Mouse (Mus musculus) MN1 (cell line): ENCODE measurements around the gene Abcf2.
"Not testable (repeated sequence)": the region's sequence is repeated elsewhere in the genome, so short reads cannot be mapped to it uniquely, and the experiment has no call there.

Experiments used
- DNase-seq: peaks from one replicate; pipeline ENCODE4 v3.0.0-alpha.2; 2016; ENCODE audit warnings: low spot score

Gene Abcf2

DNA sequence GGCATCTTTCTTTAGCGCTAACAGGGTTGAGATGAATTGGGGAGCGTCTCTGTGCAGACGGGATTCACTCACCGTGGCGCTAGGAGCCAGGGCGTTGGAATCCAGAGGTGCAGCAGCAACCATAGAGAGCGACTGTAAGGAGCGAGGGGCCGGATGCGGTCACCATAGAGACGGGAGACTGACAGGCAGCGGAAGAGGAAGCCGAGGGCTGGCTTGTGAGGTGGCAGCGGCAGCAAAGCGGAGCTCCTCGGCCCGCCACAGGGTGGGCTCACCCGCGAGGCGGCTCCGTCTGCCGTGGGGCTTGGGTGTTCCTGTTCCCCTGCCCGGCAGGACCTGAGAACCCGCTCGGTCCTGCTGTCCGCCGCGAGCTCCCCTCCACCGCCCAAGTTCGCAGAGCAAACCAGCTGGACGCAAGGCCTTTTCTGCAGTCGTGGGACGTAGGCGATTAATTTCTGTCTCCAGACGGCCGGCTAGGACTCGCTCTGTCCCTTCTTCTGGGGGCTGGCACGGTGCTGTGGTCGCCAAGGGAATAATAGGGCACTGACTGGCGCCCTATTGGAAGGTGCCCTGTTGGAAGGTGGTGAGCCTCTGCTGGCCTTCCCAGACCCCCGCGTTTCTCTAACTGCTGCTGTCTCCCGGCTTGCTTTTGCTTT, 9.4 kb upstream of the Abcf2 start, which contains the start of gene Chpf2:
TSS of gene Chpf2 (plus strand) at position 195 of the 653 bp plus-strand sequence.
- DNase-seq, result peak; percentile 86

DNA sequence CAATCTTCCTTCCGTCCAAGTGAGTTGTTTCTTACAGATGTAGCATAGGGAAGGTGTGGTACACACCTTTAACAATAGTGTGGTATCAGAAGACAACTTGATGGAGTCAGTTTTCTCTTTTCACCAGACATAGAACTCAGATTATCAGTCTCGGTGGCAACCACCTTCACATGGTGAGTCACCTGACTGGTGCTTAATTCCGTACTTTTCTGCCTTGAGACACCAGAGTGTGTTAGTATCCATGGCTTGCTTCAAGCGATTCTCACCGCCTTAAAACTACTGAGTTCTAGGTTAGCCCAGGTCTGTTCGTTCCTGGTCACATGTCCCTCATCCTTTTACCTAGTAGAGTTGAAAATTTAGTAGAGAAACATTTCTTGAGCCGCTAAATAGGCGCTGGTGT, 8.8 kb upstream of the Abcf2 start:
- no peak for DNase-seq

DNA sequence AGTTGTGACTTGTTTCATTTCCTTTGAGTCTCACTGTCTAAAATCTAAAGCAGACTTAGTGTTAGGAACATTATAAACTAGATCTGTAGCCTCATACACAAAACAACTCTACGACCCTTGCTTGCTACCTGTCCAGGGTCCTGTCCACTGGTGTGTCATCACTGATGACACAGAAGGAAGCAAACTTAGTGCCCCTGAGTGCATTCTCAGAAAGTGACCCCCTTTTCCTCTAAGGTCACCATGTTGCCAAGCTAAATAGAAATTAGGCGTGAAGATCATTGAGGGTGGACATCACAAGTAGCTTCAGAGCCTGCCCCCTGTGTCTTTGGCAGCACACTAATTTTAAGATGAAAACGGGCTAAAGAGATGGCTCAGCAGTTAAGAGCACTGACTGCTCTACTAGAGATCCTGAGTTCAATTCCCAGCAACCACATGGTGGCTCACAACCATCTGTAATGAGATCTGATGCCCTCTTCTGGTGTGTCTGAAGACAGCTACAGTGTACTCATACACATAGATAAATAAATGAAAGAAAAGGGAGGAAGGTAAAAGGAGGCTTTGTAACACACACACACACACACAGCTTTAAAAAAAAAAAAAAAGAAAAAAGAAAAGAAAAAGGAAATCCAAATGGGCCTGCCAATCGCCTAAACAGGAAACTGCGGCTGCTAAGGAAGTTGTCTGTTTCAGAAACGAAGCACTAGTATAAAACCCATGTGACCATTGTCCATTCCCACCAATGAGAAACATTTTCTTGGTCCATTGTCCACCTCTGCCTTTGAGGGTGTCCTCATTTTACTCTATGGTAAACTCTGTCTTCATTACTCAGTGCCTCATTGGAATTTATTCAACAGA, 1.1 kb upstream of the Abcf2 start:
- no peak for DNase-seq

DNA sequence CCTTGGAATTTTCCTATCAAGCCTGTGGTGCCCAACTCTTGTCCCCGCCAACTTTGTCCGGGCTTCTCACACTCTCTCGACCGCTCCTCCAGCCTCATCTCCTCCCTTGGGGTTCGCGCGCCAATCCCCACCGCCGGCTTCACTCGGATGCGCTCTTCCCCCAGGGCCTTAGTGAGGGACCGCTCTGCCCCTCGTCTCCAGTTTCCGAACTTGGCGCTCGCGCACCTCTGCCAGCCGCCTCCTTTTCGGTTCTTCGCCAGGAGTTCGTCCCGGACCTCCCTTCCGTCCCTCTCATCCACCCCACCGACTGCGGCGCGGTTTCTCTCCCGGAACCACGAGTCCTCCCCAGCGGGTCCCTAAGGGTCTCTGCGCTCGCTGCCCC, 475 bp downstream of the Abcf2 start:
- DNase-seq, result peak; percentile 46

DNA sequence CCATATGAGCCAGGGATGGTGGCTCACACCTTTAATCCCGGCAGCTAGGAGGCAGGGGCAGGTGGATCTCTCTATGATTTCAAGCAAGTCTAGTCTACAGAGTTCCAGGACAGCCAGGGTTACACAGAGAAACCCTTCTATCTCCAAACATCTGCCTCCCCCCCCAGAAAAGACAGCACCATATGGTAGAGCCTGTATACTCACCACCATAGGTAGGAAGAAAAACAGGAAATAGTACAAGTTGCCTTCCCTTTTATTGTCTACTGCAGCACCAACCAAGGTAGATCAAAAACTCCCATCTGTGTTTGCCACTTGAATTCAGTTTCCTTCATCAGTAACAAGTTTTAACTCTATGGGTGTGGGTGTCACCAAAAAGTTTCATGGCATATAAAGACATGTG, 1.3 kb downstream of the Abcf2 start:
- no peak for DNase-seq

DNA sequence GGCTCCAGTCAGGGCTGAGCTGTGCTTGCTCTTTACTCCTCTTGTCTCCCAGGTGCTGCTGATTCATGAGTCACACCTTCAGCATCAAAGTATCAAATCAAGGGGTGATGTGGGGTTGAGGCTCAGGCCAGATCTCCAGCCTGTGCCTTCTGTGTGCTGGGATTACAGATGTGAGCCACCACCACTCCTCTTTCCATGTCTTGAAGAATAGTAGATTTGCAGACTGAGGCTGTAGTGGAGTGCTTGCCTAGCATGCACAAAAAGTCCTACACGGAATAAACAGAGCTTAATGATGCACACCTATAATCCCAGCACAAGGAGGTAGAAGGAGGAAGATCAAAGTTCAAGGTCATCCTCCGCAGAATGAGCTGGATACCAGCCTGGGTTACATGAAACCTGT, 20.6 kb downstream of the Abcf2 start, which contains the start of gene 4931409K22Rik:
TSS of gene 4931409K22Rik (minus strand) at position 101 of the 400 bp plus-strand sequence.
- DNase-seq, result no peak

DNA sequence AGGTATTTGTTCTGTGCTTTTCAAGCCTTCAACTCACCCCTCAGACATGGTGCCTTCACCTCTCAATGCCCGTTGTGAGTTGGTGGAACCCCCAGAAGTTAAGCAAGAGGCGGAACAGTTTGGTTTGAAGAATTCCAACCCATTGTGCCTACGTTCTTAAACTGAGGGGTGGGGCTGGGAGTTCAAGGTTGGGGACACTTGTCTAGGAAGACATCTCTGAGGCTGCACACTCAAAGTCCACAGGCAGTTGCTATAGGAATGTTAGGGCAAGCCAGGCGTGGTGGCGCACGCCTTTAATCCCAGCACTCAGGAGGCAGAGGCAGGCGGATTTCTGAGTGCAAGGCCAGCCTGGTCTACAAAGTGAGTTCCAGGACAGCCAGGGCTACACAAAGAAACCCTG, 21.9 kb downstream of the Abcf2 start:
- DNase-seq, result not testable (repeated sequence)

DNA sequence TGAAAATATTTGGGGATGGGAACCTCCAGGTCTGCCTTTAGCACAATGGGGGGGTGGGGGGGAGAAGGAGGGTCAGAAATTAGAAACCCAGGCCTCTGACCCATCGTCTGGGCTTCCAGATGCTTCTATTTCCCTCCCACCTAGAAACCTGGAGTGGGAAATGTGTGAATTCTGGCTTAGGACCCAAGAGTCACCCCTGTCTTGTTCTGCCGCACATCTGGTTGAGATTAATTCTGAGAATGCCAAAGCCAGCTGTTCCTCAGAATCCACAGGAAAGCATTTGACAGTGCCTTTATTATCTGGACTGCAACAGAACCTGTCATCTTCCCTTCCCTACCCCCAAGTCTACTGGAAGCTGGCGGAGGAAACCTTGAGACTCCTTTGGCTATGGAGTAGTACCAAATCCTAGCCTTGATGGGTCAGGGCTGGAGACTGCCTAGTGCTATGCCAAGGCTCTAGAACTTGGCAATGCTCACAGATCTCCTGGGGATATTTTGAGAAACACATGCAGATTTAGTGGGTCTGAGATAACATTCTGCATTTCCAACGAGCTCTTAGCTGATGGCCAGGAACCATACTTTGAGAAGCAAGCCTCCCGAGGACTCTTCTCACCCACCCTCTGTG, 23.5 kb downstream of the Abcf2 start:
- DNase-seq, result no peak

DNA sequence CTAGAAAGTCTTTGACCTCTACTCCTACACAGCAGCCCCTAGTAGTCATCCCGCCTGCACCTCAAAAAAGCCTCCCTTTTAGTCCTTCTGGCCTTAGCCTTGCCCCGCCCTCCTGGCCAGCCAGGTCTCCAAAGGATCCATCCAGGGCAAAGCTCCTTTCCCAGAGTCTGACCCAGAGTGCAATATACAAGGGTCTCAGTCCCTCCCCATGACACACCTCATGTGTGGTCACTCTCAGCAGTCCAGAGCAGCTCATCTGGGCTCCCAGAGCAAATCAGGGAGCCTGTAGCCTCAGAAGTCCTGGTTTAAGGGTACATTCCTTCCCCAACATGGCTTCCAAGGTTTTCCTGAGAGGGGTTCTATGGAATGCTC, 26.0 kb downstream of the Abcf2 start:
- DNase-seq, result no peak

DNA sequence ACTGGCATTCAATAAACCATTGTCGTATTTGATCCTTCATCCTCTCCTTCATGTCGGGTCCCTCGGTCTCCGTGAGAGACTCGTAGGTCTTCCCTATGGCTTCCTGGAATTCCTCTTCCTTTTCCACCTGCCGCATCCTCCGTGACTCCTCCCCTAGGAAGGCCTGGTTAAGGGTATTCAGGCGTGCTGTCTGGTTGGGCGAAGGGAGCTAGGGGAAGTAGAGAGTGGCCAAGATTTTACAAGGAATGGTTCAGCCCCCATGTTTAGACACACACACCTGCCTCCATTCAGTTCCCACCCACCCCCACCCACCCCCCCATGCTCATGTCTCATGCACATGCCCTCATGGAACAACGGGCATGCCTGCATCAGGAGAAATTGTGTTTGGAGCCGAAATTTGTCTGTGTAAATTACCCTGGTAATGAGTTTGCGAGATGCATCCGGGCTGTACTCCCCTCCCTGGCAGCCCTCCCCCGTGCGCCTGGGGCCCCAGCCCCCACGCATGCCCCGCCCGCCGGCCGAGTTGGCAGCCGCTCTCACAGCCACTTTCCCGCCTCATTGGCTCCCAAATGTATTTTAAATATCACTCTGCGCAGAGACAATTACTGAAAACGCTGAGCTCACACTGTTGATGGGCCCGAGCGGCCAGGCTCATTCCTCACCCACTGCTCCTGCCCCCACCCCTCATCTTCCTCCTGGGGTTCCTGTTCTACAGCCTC, 26.5 kb downstream of the Abcf2 start:
- peak; percentile 60 for DNase-seq

DNA sequence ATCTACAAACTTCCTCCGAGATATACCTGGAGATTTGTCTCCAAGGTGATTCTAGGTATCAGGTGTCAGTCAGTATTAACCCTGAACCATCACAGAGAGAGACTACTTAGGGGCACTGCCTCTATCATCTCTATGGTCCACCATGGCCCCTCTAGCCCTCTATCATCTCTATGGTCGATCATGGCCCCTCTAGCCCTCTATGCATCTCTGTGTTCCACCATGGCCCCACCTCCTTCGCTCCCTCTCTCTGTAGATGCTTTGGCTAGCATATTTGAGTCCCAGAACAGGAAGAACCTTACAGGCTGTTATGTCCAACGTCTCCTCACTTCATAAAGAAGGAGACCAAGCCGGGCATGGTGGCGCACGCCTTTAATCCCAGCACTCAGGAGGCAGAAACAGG, 34.6 kb downstream of the Abcf2 start:
- DNase-seq, result no peak

DNA sequence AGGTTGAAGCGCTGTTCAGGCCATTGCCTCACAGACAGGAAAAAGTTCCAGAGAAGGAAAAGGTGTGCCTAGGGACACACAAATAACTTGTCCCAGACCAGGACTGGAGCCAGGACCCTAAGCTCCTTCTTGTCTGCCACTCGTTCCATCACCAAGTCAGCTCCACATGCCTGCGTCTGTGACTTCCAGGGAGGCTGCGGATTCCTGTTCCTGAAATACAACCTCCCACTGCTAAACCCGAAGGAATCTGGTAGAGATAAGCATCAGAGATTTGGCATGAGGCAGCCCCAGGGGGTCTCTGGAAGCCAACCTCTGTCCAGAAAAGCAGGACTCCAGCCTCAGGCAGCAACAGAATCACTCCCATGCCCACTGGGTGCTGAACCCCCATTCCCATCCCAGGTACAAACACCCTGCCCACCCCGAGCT, 36.1 kb downstream of the Abcf2 start:
- DNase-seq, result no peak

DNA sequence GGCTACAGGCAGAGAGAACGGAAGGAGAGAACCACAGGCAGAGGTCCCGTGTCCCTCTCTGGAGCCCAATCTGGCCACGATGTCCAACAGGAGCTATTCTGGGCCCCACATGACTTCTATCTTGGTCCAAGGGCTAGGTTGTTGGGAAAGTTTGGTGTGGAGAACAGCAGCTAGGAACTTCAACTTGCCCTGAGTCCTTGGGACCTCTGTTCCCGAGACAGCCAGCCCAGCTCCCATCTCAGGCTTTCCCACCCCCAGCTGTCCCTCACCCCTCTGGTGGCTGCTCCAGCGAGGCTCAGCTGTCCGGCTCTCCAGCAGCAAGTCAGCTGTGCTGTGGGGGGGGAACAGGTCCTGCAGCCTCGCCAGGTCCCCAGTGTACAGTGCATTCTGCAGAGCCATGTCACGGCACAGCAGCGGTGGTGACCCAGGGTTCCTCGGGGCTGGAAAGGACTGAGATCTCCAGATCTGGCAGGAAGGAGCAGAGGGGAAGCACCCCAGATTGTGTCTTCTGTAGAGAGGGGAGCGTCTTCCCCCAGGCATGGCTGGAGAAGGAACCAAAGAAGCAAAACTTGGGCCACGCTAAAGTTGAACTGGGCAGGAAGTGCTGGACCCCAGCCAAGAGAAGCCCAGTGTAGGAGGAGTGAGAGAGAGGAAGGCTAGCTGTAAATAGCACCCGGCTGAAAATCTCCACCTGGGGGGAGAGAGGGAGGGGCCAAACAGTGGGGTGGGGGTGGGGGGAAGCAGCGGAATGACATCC, 36.7 kb downstream of the Abcf2 start, which contains the start of gene Asb10:
TSS of gene Asb10 (minus strand) at position 592 of the 757 bp plus-strand sequence.
- DNase-seq, result no peak

DNA sequence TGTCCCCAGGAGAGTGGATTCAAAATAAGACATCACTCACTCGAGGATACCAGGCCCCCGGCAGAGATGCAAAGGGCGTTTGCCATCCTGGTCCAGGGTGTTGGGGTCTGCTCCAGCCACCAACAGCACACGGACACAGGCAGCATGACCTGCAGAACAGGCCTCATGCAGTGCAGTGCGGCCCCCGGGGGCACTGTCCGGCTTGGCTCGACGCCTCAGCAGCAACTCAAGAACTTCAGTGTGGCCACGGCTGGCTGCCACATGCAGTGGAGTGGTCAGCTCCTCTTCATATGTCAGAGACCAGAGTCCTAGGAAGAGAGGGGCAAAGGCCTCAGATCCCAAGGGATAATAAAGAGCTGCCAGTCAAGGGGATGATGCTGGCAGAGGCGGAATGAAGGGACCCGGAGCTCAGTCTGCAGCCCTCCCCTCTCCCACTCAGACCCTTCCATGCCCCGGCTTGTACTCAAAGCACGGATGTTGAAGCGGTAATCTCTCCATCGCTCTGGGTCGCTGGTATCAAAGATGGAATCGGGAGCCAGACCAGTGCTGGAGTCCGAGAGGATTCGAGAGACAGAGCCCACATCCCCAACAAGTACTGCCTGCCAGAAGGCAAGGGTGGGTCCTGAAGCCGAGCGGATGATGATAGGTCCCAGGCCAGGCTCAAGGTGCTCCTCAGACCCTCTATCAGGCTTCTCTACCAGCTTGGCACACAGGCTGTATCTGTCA, 37.5 kb downstream of the Abcf2 start:
- no peak for DNase-seq

DNA sequence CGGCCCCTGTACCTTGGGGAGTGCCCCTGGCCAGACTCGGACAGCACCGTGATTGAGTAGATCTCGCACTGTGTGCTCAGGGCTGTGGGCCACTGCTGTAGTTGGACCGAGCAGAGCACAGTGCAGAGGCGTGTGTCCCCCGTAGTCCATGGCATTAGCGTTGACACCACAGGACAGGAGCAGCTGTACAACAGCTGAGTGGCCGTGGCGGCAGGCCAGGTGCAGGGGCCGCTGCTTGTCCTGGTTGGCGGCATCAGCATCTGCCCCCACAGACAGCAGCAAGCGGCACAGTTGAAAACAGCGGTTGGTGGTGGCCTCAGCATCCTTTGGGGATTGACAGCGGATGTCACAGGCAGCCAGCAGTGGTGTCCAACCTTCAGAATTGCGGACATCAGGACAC, 39.6 kb downstream of the Abcf2 start:
- DNase-seq, result no peak

DNA sequence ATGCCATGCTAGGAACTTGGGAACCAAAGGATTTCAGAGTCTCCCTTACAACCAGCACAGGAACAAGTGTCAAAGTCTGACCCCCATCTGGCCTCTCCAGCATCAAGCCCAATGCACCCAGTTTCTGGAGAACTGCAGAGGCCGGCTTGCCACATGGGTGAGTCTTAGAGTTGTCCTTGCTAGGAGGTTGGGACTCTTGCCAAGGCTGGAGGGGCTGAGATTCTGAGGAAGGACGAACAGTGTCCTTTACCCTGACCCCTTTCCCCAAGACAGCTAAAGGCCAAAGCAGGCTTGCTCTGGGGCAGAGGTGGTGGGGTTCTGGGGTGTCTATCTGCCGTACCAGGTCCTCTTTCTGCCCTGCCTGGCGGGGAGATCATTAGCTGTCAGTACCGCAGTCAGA, 40.8 kb downstream of the Abcf2 start:
- no peak for DNase-seq

DNA sequence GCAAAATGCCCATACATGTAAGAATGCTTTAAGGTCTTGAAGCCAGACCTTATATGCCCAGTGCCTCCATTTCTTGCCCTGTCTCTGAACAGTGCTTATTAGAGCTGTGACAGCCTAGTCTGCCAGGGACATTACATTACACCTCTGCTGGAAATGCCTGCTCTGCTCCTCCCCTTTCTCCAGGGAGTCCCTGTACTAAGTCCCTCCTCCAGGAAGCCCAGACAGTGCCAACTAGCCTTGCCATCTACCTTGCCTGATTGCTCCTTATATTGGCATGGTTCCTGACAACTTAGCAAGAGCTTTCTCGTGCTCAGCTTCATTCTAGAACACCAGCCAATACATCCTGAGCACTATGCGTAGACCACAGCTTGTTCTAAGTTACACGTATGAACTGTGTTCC, 41.5 kb downstream of the Abcf2 start:
- DNase-seq, result no peak

DNA sequence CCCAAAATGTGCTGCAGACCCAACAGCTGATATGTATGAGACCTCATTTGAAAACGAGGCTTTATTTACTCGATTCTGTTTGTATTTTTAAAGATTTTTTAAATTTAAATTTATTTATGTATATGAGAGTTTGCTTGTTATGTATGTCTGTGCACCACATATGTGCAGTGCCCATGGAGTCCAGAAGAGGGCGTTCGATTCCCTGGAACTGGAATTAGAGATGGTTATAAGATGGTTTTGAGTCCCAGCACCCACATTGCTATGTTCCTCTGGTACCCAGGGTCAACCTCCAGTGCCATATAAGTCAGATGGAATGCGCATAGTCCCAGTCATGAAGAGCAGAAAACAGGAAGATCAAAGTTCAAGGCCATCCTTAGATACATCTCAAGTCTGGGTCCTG, 43.0 kb downstream of the Abcf2 start:
- DNase-seq, result no peak

DNA sequence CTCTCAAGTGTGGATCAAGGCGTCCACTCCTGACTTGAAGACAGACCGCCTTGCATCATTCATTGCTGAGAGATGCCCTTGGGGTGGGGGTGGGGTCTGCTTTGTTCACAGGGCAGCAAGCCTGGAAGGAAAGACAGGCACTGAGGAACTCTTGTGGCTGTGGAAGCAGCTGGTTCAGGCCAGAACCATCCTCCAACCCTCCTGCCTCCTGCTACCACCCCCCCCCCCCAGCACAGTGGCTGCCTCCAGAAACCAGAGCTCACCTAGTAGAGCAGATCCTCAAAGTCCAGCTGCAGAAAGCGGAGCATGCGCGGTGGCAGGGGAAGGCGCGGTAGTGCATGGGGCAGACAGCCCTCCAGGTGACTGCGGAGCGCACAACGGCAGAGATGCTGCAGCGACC, 43.9 kb downstream of the Abcf2 start:
- DNase-seq, result no peak

DNA sequence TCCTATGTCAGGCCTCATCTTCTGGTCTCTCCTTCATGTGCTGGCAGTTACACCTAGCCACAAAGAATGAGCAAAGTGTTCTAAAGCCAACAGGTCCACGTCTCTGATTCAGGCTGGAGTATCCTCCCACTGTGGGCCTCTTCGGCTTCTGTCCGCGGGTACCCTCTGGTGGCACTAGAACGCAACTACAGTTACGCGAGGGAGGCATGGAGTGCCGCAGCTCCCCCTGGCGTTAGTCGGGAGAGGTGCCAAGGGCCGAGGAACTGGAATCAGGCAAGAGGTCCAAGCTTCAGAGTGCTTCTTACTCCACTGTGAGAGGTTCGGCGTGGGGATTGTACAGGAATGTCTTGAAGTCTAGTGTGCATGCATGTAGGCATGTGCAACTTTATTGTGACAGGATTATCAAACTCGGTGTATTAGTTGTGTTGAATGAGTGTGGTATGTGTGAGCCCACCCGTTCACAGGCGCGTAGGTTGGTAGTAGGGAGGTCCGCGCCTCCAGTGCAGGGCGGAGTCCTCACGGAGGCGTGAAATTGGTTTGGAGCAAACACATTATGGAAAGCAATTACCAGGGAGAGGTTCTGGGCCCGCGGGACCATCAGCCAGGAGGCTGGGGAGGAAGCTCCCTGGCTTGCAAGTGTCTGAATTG, 47.1 kb downstream of the Abcf2 start:
- peak; percentile 91 for DNase-seq
